Mouse (Mus musculus): ENCODE measurements around the gene Pdzrn3. TPM values are rescaled to one million over a fixed set of nuclear protein-coding genes. Genes with fewer than 3 reads are reported as not detected.

Gene Pdzrn3
- polyA plus RNA-seq, 1 experiment from 2014 or later, result 20.2 TPM

- Histone ChIP-seq H3K4me3 (no peak overlapping the region), H3K27me3 (replicated peaks) (no peaks in the 10 kb centered on the region), H3K4me2 (no peak overlapping the region), H3K4me1 (no peaks in the 10 kb centered on the region), H3K9me3 (no peaks in the 10 kb centered on the region), H3K9ac (no peak overlapping the region), H3K36me3 (replicated peaks) (no peaks in the 10 kb centered on the region), H3K27ac (no peak overlapping the region)
- 85% methylated on average over 3 of the region's 3 CpGs for WGBS
- ATAC-seq (replicated peaks), result no peak
Observed at GRCm38 (mm10) chr6:101320386-101320785, 57.3 kb downstream of the Pdzrn3 start.

DNA sequence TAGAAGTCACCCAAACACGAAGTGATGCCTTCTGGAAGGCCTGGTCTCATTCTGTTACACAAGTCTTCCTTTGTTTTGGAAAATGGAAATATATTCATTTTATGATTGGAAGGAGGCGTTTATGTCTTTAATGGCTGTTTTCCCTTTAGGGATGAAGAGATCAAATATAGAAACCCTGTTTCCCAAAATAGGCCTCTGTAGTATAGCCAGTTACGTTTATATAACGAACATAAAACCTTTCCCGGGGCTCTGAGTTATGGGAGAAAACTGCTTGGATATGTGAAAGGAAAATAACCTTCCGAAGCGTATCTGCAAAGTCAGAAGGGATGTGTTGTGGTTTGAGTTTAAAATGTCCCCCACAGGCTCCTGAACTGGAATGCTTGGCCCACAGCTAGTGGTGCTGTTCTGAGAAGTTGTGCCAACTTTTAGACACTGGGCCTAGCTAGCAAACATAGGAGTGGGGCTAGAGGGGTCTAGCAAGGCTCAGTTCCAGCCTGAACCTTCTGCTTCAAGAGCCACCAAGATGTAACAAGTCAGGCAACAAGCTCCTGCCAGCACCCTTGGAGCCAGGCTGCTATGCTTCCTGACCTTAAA, 58.2 kb downstream of the Pdzrn3 start:
- no peaks in the 10 kb centered on the region for H3K4me1 ChIP-seq
- H3K4me3 ChIP-seq, result no peak overlapping the region
- H3K27ac ChIP-seq, result no peak overlapping the region
- 85% methylated on average over 7 of the region's 7 CpGs for WGBS
- H3K36me3 ChIP-seq (replicated peaks), result no peaks in the 10 kb centered on the region
- ATAC-seq (replicated peaks), result no peak
- H3K27me3 ChIP-seq (replicated peaks), result no peaks in the 10 kb centered on the region
- no peak overlapping the region for H3K9ac ChIP-seq
- no peak overlapping the region for H3K4me2 ChIP-seq
- H3K9me3 ChIP-seq, result no peaks in the 10 kb centered on the region

- Histone ChIP-seq H3K4me3 (no peak overlapping the region), H3K36me3 (replicated peaks) (no peaks in the 10 kb centered on the region), H3K27ac (no peak overlapping the region), H3K9ac (no peak overlapping the region), H3K9me3 (no peaks in the 10 kb centered on the region), H3K4me1 (no peaks in the 10 kb centered on the region), H3K27me3 (replicated peaks) (no peaks in the 10 kb centered on the region), H3K4me2 (no peak overlapping the region)
- WGBS, result 32% methylated on average over 6 of the region's 6 CpGs
- no peak for ATAC-seq (replicated peaks)
Observed at GRCm38 (mm10) chr6:101318530-101318929, 59.2 kb downstream of the Pdzrn3 start.

GRCm38 (mm10) chr6:101311446-101311845, 66.3 kb downstream of the Pdzrn3 start:
- Histone ChIP-seq H3K27ac (no peak overlapping the region), H3K9ac (no peak overlapping the region), H3K9me3 (no peaks in the 10 kb centered on the region), H3K4me2 (no peak overlapping the region), H3K4me1 (peaks cover 7% of the 10 kb centered on the region), H3K27me3 (replicated peaks) (no peaks in the 10 kb centered on the region), H3K4me3 (no peak overlapping the region), H3K36me3 (replicated peaks) (no peaks in the 10 kb centered on the region)
- no peak for ATAC-seq (replicated peaks)
- WGBS, result 46% methylated on average over 6 of the region's 6 CpGs

DNA sequence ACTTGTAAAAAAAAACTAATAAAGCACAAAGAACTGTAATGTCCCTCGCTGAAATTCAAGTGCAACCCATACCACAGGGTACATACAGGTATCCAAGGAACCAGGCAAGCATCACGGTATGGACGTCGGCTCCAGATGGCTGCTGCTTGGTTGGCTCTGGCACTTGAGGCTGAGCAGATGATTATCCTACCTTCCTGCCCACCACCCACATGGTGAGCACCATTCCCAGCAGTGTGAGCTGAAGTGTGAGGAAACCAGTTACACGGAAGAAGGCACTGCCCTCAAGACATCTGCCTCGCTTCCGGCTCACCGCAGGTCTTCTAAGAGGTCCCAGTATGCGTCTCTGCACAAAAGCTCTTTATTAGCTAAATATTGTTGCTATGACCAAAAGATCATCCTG, 67.2 kb downstream of the Pdzrn3 start:
- Histone ChIP-seq H3K9ac (no peak overlapping the region), H3K27me3 (replicated peaks) (no peaks in the 10 kb centered on the region), H3K4me3 (no peak overlapping the region), H3K36me3 (replicated peaks) (no peaks in the 10 kb centered on the region), H3K4me1 (peaks cover 7% of the 10 kb centered on the region), H3K9me3 (no peaks in the 10 kb centered on the region), H3K4me2 (no peak overlapping the region), H3K27ac (no peak overlapping the region)
- ATAC-seq (replicated peaks), result no peak
- WGBS, result 86% methylated on average over 9 of the region's 9 CpGs

DNA sequence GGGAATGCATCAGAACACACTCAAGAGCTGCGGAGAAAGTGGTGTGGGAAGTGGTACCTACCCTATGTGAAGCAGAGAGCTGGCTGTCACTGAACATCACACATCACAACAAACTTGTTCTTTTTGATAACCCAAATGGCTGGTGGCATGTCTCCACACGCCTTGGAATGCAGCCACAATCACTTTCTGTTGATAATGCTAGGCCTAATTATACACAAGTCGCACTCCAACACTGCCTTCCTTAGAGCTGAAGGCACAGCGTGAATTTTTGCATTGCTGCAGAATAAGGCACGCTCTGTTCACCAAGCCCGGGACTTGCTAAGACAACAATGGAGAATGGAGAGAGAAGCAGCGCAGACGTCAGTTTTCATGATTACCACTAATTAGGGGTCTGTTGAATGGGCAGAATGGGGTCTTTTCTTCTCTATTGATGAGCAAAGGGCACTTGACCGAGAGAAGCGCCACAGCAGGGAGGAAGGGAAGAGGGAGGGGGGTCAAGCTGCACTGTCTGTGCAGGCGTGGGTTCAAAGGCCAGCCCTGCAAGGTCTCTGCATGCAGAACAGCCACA, 69.6 kb downstream of the Pdzrn3 start:
- 17% methylated on average over 11 of the region's 11 CpGs for WGBS
- Histone ChIP-seq H3K4me2 (no peak overlapping the region), H3K4me1 (peaks cover 7% of the 10 kb centered on the region), H3K27me3 (replicated peaks) (no peaks in the 10 kb centered on the region), H3K36me3 (replicated peaks) (no peaks in the 10 kb centered on the region), H3K9ac (no peak overlapping the region), H3K27ac (0 out of 2 replicates have a peak overlapping the region, but pooled peaks have one; percentile 17), H3K9me3 (no peaks in the 10 kb centered on the region), H3K4me3 (no peak overlapping the region)
- peak; percentile 83 for ATAC-seq (replicated peaks)

- peaks cover 7% of the 10 kb centered on the region for H3K4me1 ChIP-seq
- no peak overlapping the region for H3K27ac ChIP-seq
- no peaks in the 10 kb centered on the region for H3K9me3 ChIP-seq
- H3K36me3 ChIP-seq (replicated peaks), result no peaks in the 10 kb centered on the region
- H3K4me3 ChIP-seq, result no peak overlapping the region
- H3K4me2 ChIP-seq, result no peak overlapping the region
- no peak for ATAC-seq (replicated peaks)
- H3K27me3 ChIP-seq (replicated peaks), result no peaks in the 10 kb centered on the region
- 79% methylated on average over 7 of the region's 7 CpGs for WGBS
- H3K9ac ChIP-seq, result no peak overlapping the region
Observed at GRCm38 (mm10) chr6:101306834-101307233, 70.9 kb downstream of the Pdzrn3 start.

- no peaks in the 10 kb centered on the region for H3K27me3 ChIP-seq (replicated peaks)
- 87% methylated on average over 6 of the region's 6 CpGs for WGBS
- ATAC-seq (replicated peaks), result no peak
Observed at GRCm38 (mm10) chr6:101305543-101305942, 72.2 kb downstream of the Pdzrn3 start.

DNA sequence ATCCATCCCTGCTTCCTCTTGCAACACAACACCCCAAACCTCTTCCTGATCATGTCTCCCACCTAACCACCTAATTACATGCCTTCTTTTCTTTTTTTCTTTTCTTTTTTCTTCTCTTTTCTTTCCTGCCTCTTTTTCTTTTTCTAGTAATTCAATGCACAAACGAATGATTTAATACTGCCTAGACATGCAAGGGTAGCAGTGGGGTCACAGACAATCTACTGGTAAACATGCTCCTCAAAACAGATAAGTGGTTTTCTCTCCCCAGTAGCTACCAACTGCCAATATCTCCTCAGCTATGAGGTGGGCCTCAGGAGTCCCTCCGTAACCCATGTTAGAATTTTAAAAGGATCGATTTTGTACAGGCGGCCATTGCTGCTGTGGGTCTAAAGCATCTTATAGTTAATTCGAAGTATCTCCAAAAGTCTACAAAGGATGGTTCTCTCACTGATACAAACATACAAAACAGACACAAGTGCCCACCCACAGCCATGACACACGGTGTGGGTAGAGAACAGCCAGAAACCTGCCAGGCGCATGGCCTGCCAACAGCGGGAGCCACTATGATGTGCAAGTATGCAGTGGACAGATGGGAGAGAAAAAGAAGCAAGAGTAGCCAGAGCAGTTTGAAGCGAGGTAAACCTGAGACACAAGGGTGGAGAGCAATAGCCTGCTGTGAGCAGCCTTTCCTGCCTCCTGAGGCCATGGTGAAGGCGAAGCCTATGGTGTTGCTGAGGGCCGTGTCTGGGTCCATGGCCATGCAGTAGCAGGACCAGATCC, 73.5 kb downstream of the Pdzrn3 start:
- Histone ChIP-seq H3K36me3 (replicated peaks) (no peaks in the 10 kb centered on the region), H3K9me3 (no peaks in the 10 kb centered on the region), H3K4me2 (no peak overlapping the region), H3K4me1 (peaks cover 7% of the 10 kb centered on the region), H3K27ac (no peak overlapping the region), H3K4me3 (no peak overlapping the region), H3K9ac (no peak overlapping the region), H3K27me3 (replicated peaks) (no peaks in the 10 kb centered on the region)
- WGBS, result 91% methylated on average over 11 of the region's 11 CpGs
- no peak for ATAC-seq (replicated peaks)

More at GRCm38 (mm10) chr6:101305543-101305942, 72.2 kb downstream of the Pdzrn3 start:
- Histone ChIP-seq H3K4me1 (peaks cover 7% of the 10 kb centered on the region), H3K27ac (no peak overlapping the region), H3K9ac (no peak overlapping the region), H3K36me3 (replicated peaks) (no peaks in the 10 kb centered on the region), H3K4me3 (no peak overlapping the region), H3K4me2 (no peak overlapping the region), H3K9me3 (no peaks in the 10 kb centered on the region)

DNA sequence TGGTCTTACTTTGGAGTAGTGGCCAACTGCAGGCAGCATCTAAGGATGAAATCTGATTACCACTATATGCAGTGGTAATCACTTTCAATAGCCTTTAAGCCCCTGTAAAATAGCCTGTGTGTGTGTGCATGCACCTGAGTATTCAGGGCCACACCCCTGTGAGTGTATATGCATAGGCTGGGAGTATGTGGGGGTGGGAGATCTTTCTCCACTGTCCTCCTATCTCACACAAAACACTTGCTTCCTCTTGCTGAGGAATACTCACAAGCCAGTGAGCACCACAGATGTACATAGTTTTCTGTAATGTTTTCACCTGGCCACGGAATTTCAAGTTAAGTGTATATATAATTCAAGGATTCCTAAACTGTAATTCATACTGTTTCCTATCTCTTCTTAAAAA, 74.2 kb downstream of the Pdzrn3 start:
- Histone ChIP-seq H3K9ac (no peak overlapping the region), H3K4me3 (no peak overlapping the region), H3K36me3 (replicated peaks) (no peaks in the 10 kb centered on the region), H3K27me3 (replicated peaks) (no peaks in the 10 kb centered on the region), H3K4me2 (no peak overlapping the region), H3K4me1 (peaks cover 7% of the 10 kb centered on the region), H3K9me3 (no peaks in the 10 kb centered on the region), H3K27ac (no peak overlapping the region)
- ATAC-seq (replicated peaks), result no peak
- 95% methylated on average over 1 of the region's 1 CpGs for WGBS

DNA sequence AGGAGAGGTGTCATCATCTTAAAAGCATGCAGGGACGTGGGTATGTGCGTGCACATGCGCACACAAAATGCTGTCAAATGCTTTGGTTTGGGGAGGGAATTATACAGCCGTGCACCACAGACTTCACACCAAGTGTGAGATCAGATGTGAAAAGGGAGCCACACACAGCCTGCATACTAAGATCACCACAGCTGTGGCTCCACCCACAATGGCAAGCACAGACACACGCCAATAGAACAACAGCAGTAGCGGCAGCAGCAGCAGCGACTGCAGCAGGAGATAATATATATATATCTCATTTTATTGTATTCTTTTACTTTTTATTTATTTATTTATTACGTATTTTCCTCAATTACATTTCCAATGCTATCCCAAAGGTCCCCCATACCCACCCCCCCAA, 76.5 kb downstream of the Pdzrn3 start:
- H3K9me3 ChIP-seq, result no peaks in the 10 kb centered on the region
- WGBS, result 88% methylated on average over 8 of the region's 8 CpGs

GRCm38 (mm10) chr6:101299434-101299833, 78.3 kb downstream of the Pdzrn3 start:
- no peaks in the 10 kb centered on the region for H3K4me1 ChIP-seq
- no peak overlapping the region for H3K9ac ChIP-seq
- H3K36me3 ChIP-seq (replicated peaks), result no peaks in the 10 kb centered on the region
- no peak overlapping the region for H3K27ac ChIP-seq
- ATAC-seq (replicated peaks), result no peak
- no peak overlapping the region for H3K4me3 ChIP-seq
- WGBS, result 95% methylated on average over 2 of the region's 2 CpGs
- H3K27me3 ChIP-seq (replicated peaks), result no peaks in the 10 kb centered on the region
- H3K4me2 ChIP-seq, result no peak overlapping the region
- no peaks in the 10 kb centered on the region for H3K9me3 ChIP-seq

More for the DNA sequence above, 76.5 kb downstream of the Pdzrn3 start:
- H3K36me3 ChIP-seq (replicated peaks), result no peaks in the 10 kb centered on the region
- H3K27ac ChIP-seq, result no peak overlapping the region
- H3K4me1 ChIP-seq, result no peaks in the 10 kb centered on the region
- H3K4me2 ChIP-seq, result no peak overlapping the region
- no peak for ATAC-seq (replicated peaks)
- no peak overlapping the region for H3K9ac ChIP-seq
- H3K4me3 ChIP-seq, result no peak overlapping the region
- H3K27me3 ChIP-seq (replicated peaks), result no peaks in the 10 kb centered on the region
